Mouse (Mus musculus): ENCODE results near the gene Dag1. TPM values are rescaled to one million over a fixed set of nuclear protein-coding genes. Genes with fewer than 3 reads are reported as not detected.

Gene Dag1
- polyA plus RNA-seq, 1 experiment from 2014 or later, result 115 TPM

DNA sequence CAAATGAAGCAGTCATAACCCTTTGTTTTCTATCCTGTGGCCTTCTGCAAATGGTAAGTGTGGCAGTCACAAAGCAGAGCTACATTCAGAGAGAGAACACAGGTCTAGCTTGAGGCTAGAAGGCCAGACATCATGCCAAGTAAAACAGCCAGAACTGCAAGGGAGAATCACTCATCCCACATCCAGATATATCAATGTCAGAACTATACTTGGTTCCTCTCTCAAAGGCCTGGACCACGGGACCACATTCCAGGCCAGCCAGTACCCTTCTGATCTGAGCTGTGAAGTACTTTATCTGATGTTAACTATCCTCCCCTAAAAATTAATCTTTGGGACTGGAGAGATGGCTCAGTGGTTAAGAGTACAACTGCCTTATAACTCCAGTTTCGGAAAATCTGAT, 51.3 kb downstream of the Dag1 start:
- H3K27me3 ChIP-seq (ENCODE audit: control insufficient read depth, insufficient read depth, low read length), result no peaks in the 10 kb centered on the region
- H3K9ac ChIP-seq (ENCODE audit: low read depth, low read length), result no peak overlapping the region
- no peaks in the 10 kb centered on the region for H3K9me3 ChIP-seq (replicated peaks; ENCODE audit: control insufficient read depth, low read length)
- no peak for ATAC-seq (replicated peaks; ENCODE audit: insufficient number of reproducible peaks, low FRiP score, low TSS enrichment)
- H3K27ac ChIP-seq (ENCODE audit: low read depth, low read length), result no peak overlapping the region
- peaks cover 16% of the 10 kb centered on the region for H3K36me3 ChIP-seq (ENCODE audit: control insufficient read depth, insufficient read depth, low read length)
- peaks cover 3% of the 10 kb centered on the region; the same call in 1 of the 2 replicates for H3K4me1 ChIP-seq (ENCODE audit: control insufficient read depth, insufficient read depth, low read length)
- no peak overlapping the region for H3K4me2 ChIP-seq
- H3K4me3 ChIP-seq (ENCODE audit: low read depth, low read length), result no peak overlapping the region
- 72% methylated on average over 2 of the region's 2 CpGs for WGBS (ENCODE audit: insufficient replicate concordance)

DNA sequence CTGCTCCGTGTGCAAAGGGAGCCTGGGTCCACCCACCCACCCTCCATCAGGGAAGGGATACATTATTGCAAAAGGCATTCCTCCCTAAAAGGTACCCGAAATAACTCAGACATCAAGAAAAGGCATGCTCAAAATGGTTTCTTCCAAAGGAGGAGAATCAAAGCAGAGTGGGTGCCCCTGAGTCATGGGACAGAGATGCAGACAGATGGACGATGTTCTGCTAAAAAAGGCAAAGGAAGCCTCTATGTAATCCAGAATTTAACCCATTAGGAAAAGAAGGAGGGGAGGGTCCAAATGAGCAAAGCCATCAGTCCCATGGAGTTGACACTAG, 58.2 kb downstream of the Dag1 start:
- Histone ChIP-seq H3K4me3 (ENCODE audit: low read depth, low read length) (no peak overlapping the region), H3K9ac (ENCODE audit: low read depth, low read length) (no peak overlapping the region), H3K4me1 (ENCODE audit: control insufficient read depth, insufficient read depth, low read length) (peaks cover 3% of the 10 kb centered on the region; the same call in 1 of the 2 replicates), H3K27me3 (ENCODE audit: control insufficient read depth, insufficient read depth, low read length) (no peaks in the 10 kb centered on the region), H3K36me3 (ENCODE audit: control insufficient read depth, insufficient read depth, low read length) (peaks cover 16% of the 10 kb centered on the region), H3K9me3 (replicated peaks; ENCODE audit: control insufficient read depth, low read length) (no peaks in the 10 kb centered on the region), H3K27ac (ENCODE audit: low read depth, low read length) (no peak overlapping the region), H3K4me2 (no peak overlapping the region)
- WGBS (ENCODE audit: insufficient replicate concordance), result 83% methylated on average over 3 of the region's 3 CpGs
- no peak for ATAC-seq (replicated peaks; ENCODE audit: insufficient number of reproducible peaks, low FRiP score, low TSS enrichment)

DNA sequence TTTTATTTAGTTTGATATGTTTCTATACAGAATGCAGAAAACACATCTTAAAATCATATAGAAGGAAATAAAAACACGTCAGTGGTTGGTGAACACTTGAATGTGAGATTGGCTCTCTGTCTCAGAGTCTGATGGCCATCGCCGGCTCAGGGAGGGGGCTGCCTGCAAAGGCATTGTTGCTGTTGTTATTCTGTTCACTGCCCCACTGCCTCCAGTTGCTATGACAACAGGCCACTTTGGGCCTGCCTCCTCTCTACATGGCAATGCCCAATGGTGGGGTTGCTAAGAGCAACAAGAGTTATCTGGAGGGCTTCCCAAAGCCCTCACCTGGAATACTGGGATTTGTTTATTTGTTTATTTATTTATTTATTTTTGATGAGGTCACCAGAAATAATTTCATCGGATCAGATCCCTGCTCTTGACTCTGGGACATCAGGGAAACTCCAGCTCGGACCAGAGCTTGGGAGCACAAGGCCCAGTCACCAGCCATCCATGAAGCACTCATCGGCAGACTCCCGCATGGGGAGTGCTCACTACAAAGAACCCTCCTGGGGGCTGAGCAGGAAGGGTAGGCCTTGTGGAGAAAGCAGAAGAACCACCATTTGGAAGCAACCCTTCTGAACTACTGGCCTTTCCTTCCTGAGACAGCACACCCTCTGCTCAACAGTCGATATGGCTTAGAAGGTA, 58.7 kb downstream of the Dag1 start:
- 77% methylated on average over 8 of the region's 8 CpGs for WGBS (ENCODE audit: insufficient replicate concordance)
- Histone ChIP-seq H3K9me3 (replicated peaks; ENCODE audit: control insufficient read depth, low read length) (no peaks in the 10 kb centered on the region), H3K4me2 (no peak overlapping the region), H3K4me1 (ENCODE audit: control insufficient read depth, insufficient read depth, low read length) (peaks cover 5% of the 10 kb centered on the region; the same call in 1 of the 2 replicates), H3K27ac (ENCODE audit: low read depth, low read length) (no peak overlapping the region), H3K9ac (ENCODE audit: low read depth, low read length) (no peak overlapping the region), H3K4me3 (ENCODE audit: low read depth, low read length) (no peak overlapping the region), H3K27me3 (ENCODE audit: control insufficient read depth, insufficient read depth, low read length) (no peaks in the 10 kb centered on the region), H3K36me3 (ENCODE audit: control insufficient read depth, insufficient read depth, low read length) (peaks cover 16% of the 10 kb centered on the region)
- ATAC-seq (replicated peaks; ENCODE audit: insufficient number of reproducible peaks, low FRiP score, low TSS enrichment), result no peak

DNA sequence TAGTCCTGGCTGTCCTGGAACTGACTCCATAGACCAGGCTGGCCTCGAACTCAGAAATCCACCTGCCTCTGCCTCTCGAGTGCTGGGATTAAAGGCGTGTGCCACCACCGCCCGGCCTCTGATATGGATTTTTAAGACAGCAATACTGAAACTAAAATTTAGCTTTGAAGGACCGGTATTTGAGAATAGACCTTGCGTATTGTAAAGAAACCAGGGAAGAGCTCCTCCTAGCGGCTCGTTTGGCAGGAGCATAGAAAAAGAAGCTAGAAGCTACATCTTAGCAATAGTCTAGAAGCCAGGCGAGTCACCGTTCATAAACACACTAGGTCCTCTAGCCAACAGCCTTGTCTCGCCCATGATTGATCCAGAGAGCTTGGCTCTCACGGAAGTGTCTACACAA, 60.7 kb downstream of the Dag1 start:
- Histone ChIP-seq H3K4me3 (ENCODE audit: low read depth, low read length) (no peak overlapping the region), H3K36me3 (ENCODE audit: control insufficient read depth, insufficient read depth, low read length) (peaks cover 14% of the 10 kb centered on the region), H3K4me1 (ENCODE audit: control insufficient read depth, insufficient read depth, low read length) (peaks cover 8% of the 10 kb centered on the region; the same call in 1 of the 2 replicates), H3K4me2 (no peak overlapping the region), H3K27me3 (ENCODE audit: control insufficient read depth, insufficient read depth, low read length) (no peaks in the 10 kb centered on the region), H3K27ac (ENCODE audit: low read depth, low read length) (no peak overlapping the region), H3K9ac (ENCODE audit: low read depth, low read length) (no peak overlapping the region), H3K9me3 (replicated peaks; ENCODE audit: control insufficient read depth, low read length) (no peaks in the 10 kb centered on the region)
- ATAC-seq (replicated peaks; ENCODE audit: insufficient number of reproducible peaks, low FRiP score, low TSS enrichment), result no peak
- WGBS (ENCODE audit: insufficient replicate concordance), result 32% methylated on average over 13 of the region's 13 CpGs

DNA sequence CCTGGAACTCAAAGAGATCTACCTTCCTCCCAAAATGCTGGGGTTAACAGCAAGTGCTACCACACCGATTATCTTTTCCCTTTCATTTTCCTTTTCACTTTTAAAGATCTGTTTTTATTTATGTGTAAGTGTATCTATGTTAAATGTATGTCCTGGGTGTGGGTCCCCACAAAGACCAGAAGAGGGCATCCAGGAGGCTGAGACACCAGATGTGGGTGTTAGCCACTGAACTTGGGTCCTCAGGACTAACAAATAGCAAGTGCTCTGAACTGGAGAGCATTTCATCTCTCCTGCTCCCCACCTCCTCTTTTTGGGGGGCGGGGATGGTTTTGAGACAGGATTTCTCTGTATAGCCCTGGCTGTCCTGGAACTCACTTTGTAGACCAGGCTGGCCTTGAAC, 61.6 kb downstream of the Dag1 start:
- Histone ChIP-seq H3K9me3 (replicated peaks; ENCODE audit: control insufficient read depth, low read length) (no peaks in the 10 kb centered on the region), H3K27me3 (ENCODE audit: control insufficient read depth, insufficient read depth, low read length) (no peaks in the 10 kb centered on the region), H3K4me2 (no peak overlapping the region), H3K9ac (ENCODE audit: low read depth, low read length) (no peak overlapping the region), H3K4me1 (ENCODE audit: control insufficient read depth, insufficient read depth, low read length) (peaks cover 8% of the 10 kb centered on the region; the same call in 1 of the 2 replicates), H3K36me3 (ENCODE audit: control insufficient read depth, insufficient read depth, low read length) (peaks cover 6% of the 10 kb centered on the region), H3K4me3 (ENCODE audit: low read depth, low read length) (no peak overlapping the region), H3K27ac (ENCODE audit: low read depth, low read length) (no peak overlapping the region)
- WGBS (ENCODE audit: insufficient replicate concordance), result 89% methylated on average over 2 of the region's 2 CpGs
- ATAC-seq (replicated peaks; ENCODE audit: insufficient number of reproducible peaks, low FRiP score, low TSS enrichment), result no peak

DNA sequence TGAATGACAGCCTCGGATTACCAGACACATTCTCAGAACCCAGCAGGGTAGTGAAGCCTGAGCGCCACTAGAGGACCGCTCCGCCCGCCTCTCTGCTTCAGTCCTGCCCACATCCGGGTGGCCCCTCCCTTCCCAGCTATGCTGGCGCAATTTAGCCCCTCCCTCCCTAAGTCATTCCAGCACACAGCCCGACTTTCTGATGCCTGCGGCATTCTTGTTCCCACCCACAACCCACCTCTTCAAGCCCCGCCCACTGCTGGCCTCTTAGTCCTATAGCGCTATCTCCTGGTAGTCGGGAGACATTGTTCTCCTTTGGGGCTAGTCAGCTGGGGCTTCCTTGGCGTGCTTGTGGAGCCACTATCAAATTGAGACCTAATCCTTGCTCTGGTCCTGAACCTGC, 62.6 kb downstream of the Dag1 start:
- Histone ChIP-seq H3K4me3 (ENCODE audit: low read depth, low read length) (peak overlapping the region; percentile 24), H3K9me3 (replicated peaks; ENCODE audit: control insufficient read depth, low read length) (no peaks in the 10 kb centered on the region), H3K36me3 (ENCODE audit: control insufficient read depth, insufficient read depth, low read length) (0 out of 2 replicates have a peak, but pooled peaks cover under 1% of the 10 kb centered on the region), H3K27me3 (ENCODE audit: control insufficient read depth, insufficient read depth, low read length) (no peaks in the 10 kb centered on the region), H3K27ac (ENCODE audit: low read depth, low read length) (no peak overlapping the region), H3K9ac (ENCODE audit: low read depth, low read length) (no peak overlapping the region), H3K4me2 (peak overlapping the region; percentile 53), H3K4me1 (ENCODE audit: control insufficient read depth, insufficient read depth, low read length) (peaks cover 8% of the 10 kb centered on the region; the same call in 1 of the 2 replicates)
- ATAC-seq (replicated peaks; ENCODE audit: insufficient number of reproducible peaks, low FRiP score, low TSS enrichment), result peak; percentile 92
- WGBS (ENCODE audit: insufficient replicate concordance), result under 1% methylated on average over 13 of the region's 13 CpGs

DNA sequence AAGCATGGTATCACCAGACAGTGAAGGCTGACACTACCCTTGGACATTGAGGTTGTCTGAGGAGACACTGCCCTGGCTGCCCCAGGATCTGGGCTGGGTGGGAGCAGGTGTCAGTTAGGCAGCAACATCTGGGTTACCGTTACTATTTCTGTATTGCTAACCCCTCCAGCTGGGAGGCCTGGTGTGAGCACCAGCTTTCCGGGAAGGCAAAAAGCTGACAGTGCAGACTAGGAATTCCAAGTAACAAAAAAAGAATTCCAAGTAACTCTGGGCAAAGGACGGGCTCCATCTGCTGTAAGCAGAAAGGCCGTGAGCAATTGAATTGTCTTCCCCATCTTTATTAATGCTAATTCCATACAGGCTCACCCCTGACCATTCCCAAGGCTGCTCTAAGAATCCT, 65.1 kb downstream of the Dag1 start:
- no peak for ATAC-seq (replicated peaks; ENCODE audit: insufficient number of reproducible peaks, low FRiP score, low TSS enrichment)
- peaks cover 8% of the 10 kb centered on the region; the same call in 1 of the 2 replicates for H3K4me1 ChIP-seq (ENCODE audit: control insufficient read depth, insufficient read depth, low read length)
- no peak overlapping the region for H3K4me3 ChIP-seq (ENCODE audit: low read depth, low read length)
- no peaks in the 10 kb centered on the region for H3K9me3 ChIP-seq (replicated peaks; ENCODE audit: control insufficient read depth, low read length)
- no peak overlapping the region for H3K27ac ChIP-seq (ENCODE audit: low read depth, low read length)
- no peaks in the 10 kb centered on the region for H3K27me3 ChIP-seq (ENCODE audit: control insufficient read depth, insufficient read depth, low read length)
- 56% methylated on average over 4 of the region's 4 CpGs for WGBS (ENCODE audit: insufficient replicate concordance)
- no peaks in the 10 kb centered on the region for H3K36me3 ChIP-seq (ENCODE audit: control insufficient read depth, insufficient read depth, low read length)
- no peak overlapping the region for H3K4me2 ChIP-seq
- no peak overlapping the region for H3K9ac ChIP-seq (ENCODE audit: low read depth, low read length)

DNA sequence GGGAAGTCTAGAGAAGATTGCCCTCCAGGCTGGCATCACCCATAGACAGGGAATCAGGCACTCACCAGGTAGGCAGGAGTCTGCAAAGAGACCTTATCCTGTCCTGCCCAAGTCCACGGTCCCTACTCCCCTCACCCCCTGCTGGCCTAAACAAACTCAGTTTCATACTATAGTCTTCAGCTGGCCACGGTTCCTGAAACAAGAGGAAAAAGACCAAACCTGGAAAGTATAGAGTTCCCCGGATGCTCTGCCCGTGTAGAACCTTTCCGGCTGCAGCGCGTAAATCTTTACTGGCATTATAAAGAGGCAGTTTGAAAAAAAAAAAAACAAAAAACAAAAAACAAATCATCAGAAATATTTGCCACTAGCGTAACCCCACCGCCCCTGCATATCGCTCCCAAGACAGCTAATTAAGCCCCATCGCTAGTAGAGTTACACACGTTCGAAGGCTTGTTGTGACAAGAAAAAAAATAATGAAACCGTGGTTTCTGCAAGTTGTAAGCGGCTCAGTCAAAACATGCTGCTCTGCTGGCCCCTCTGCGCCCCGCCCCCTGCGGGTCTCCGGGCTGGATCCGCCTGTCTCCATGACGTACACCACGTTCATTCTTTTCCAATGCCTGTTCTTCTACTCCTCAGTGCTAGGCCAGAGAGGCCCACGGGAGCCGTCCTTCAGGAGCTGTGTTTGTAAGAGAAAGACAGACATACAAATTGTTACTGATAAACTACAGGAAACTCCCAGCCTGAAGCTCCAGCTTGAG, 66.7 kb downstream of the Dag1 start:
- WGBS (ENCODE audit: insufficient replicate concordance), result 29% methylated on average over 24 of the region's 24 CpGs
- Histone ChIP-seq H3K4me3 (ENCODE audit: low read depth, low read length) (peak overlapping the region; percentile 0; the same call in 1 of the 2 replicates), H3K4me1 (ENCODE audit: control insufficient read depth, insufficient read depth, low read length) (peaks cover 8% of the 10 kb centered on the region; the same call in 1 of the 2 replicates), H3K36me3 (ENCODE audit: control insufficient read depth, insufficient read depth, low read length) (no peaks in the 10 kb centered on the region), H3K9me3 (replicated peaks; ENCODE audit: control insufficient read depth, low read length) (no peaks in the 10 kb centered on the region), H3K27me3 (ENCODE audit: control insufficient read depth, insufficient read depth, low read length) (no peaks in the 10 kb centered on the region), H3K27ac (ENCODE audit: low read depth, low read length) (no peak overlapping the region), H3K4me2 (peak overlapping the region; percentile 42), H3K9ac (ENCODE audit: low read depth, low read length) (no peak overlapping the region)
- no peak for ATAC-seq (replicated peaks; ENCODE audit: insufficient number of reproducible peaks, low FRiP score, low TSS enrichment)
